Mouse (Mus musculus) megakaryocyte, embryonic 14.5 days (primary cell): ENCODE measurements around the gene Npas3.

Experiments used
- FLI1 ChIP-seq: IDR thresholded peaks from 2 replicates; pipeline ENCODE4 v1.6.1; 2012; ENCODE audit warnings: low read length, inconsistent platforms, mixed read lengths
- GATA1 ChIP-seq: IDR thresholded peaks from 3 replicates; pipeline ENCODE4 v1.6.1; 2012; ENCODE audit warnings: mixed read lengths, low read length, inconsistent platforms, borderline replicate concordance

DNA sequence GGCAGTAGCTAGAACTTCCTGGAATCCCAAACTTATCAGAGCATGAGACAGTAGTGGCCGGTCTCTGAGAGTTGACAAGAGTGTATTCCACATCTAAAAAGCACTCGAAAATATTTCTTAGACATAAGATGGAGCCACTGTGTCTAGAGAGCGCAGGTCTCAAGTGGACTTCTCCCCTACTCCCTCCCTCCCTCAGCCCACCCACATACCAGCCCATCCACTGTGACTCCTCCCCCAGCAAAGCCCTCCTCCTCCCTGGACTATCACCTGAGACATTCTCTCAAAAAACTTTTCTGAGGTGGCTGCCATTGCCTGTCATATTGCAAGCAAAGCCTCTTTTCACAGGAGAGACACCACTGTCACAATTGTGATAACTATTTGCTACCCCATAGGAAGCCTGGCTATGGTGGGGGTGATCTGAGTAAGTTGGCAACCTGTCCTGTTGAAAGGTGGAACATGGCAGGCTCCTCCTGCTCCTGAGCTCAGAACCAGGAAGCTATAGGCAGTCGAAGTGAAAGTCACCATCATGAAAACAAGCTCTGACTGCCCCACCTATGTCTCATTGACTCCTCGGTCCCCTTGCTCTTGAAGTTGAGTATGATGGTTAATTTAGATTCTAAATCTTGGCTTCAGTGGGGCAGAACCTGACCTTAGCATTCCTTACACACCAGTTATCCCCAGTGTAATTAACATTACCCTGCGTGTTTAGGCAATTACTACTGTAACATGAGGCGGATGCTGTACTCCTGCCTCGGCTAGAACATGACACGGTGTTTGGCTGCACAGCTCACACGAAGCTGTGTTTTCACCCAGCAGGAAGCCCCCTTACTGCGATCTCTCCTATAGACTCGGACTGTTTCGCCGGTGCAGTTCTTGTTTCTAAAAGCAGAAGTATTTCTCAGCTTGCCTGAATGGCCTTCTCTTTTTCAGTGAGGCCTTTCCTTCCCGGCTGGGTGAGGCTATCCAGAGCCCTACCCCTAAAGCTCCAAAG lies 751.5 kb downstream of the Npas3 start:
- no peak for TF ChIP-seq FLI1
- no peak for TF ChIP-seq GATA1
